Mouse (Mus musculus) erythroblast, embryonic 14.5 days (primary cell): Measurements from ENCODE around the gene Fev.

ENCODE experiments used
- GATA1 ChIP-seq: IDR thresholded peaks from 2 replicates; pipeline ENCODE4 v1.6.1; 2012; ENCODE audit warnings: low read length, inconsistent platforms, mixed read lengths
- TAL1 ChIP-seq: IDR thresholded peaks from 3 replicates; pipeline ENCODE4 v1.6.1; 2012; ENCODE audit warnings: low read length, inconsistent platforms, mixed read lengths

- TF ChIP-seq TAL1 (no peak), GATA1 (no peak)
Measured at GRCm38 (mm10) chr1:74893134-74893855, 8.1 kb upstream of the Fev start, which contains the start of gene Cryba2.
